ENCODE assay signal across 7 mouse cellular contexts in the genomic region with DNA sequence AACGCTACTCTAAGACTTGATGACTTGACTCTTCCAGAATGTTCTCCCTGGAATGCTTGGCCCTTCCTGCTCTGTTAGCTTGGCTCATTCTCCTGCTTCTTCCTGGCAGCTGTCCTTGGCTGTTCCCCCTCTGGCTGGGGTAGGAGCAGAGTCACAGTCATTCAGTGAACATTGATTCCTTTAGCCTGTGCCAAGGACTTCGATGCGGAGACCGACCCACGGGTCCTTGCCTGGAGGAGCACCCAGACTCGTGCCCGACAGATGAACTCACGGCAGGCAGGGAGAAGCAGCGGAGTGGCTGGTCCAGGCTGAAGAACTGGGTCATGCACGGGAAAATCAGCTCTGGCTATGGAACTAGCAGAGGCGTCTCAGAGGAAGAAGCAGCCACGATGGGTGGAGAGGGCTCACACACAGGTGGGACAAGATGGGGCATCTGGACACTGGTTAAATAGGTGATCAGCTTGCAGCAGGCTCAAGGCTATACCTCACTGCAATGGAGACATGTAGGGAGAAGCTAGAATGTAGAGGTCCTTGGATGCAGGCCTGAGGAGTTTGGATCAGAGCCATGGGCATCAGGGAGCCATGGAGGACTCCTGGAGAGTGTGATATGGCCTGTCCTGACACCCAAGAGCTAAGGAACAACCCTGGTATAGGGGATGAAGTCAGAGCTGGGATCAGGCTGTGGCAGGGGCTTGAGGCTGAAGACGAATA. TPM values are rescaled to one million over a fixed set of nuclear protein-coding genes. Genes with fewer than 3 reads are reported as not detected.
A peak's percentile ranks its signal among the peaks of the same experiment; 100 is the strongest.
DNase-seq lines count a peak whose midpoint lies in the region.

No protein-coding gene starts in this region.

- peak; percentile 77 to 78 for DNase-seq in right cerebral cortex, postnatal 10 days (ENCODE audit: low spot score in 2 of 2)
- no peak for DNase-seq in right cerebral cortex, postnatal 25 days
- DNase-seq in cerebellum, postnatal 10 days = peak; percentile 76 to 80
- peak; percentile 75 for DNase-seq in heart, adult 8-10 months (ENCODE audit: low spot score)
- peak; percentile 69 for DNase-seq in kidney, postnatal 14 days
- DNase-seq in right cerebral cortex, postnatal 36 days (ENCODE audit: low spot score in 2 of 2) = peak; percentile 28
- DNase-seq in urinary bladder, postnatal 25 days (ENCODE audit: low spot score) = no peak

RNA-seq across cellular contexts. Expression of gene Ephb2, which starts 53.8 kb away (rescaled TPM):
- under 1 TPM; 0.44 to 0.86 (median 0.45) TPM for total RNA-seq in heart, adult 8-10 months (2022)

Comparison
In these comparisons a context has a peak if more than half of its experiments do, and no peak if none do; other contexts are left out.
1. DNase-seq: peak in right cerebral cortex, postnatal 10 days (2 of 2), cerebellum, postnatal 10 days (2 of 2), heart, adult 8-10 months (single experiment), kidney, postnatal 14 days (single experiment) and right cerebral cortex, postnatal 36 days (2 of 2); none in right cerebral cortex, postnatal 25 days (single experiment) and urinary bladder, postnatal 25 days (single experiment).